Mouse (Mus musculus) liver, postnatal 0 days (tissue): ENCODE results near the gene Tspan11. TPM values are rescaled to one million over a fixed set of nuclear protein-coding genes. Genes with fewer than 3 reads are reported as not detected.

Experiments
- ATAC-seq: fragments of 200-750 bp; cut with Nextera tagmentation; 2 replicates; pipeline ENCODE4 v1.8.0; 2017; ENCODE audit warnings: mild to moderate bottlenecking, moderate library complexity
- DNase-seq: peaks from one replicate; pipeline ENCODE4 v3.0.0-alpha.2; 2016
- H3K27ac ChIP-seq: fragments of 300-500 bp; sonication (generic); 2 replicates; pipeline ENCODE4 v1.5.1; 2014; ENCODE audit warnings: antibody characterized with exemption, moderate library complexity, mild to moderate bottlenecking, low read depth
- H3K27me3 ChIP-seq: fragments of 300-500 bp; sonication (generic); 2 replicates; pipeline ENCODE4 v1.6.1; 2014; ENCODE audit warnings: low read length, control low read depth, mixed read lengths; ENCODE audit not compliant: insufficient read depth
- H3K36me3 ChIP-seq: fragments of 300-500 bp; sonication (generic); replicated peaks from 2 replicates; pipeline ENCODE4 v1.6.1; 2014; ENCODE audit warnings: mild to moderate bottlenecking, control low read depth, low read length, moderate library complexity, mixed read lengths; ENCODE audit not compliant: insufficient read depth
- H3K4me1 ChIP-seq: fragments of 300-500 bp; sonication (generic); 2 replicates; pipeline ENCODE4 v1.6.1; 2014; ENCODE audit warnings: antibody characterized with exemption, mild to moderate bottlenecking, control low read depth; ENCODE audit not compliant: insufficient read depth
- H3K4me2 ChIP-seq: fragments of 300-500 bp; sonication (generic); 2 replicates; pipeline ENCODE4 v1.6.1; 2014; ENCODE audit warnings: low read depth, mild to moderate bottlenecking, low read length, moderate library complexity, mixed read lengths
- H3K4me3 ChIP-seq: fragments of 300-500 bp; sonication (generic); 2 replicates; pipeline ENCODE4 v1.5.1; 2014; ENCODE audit warnings: low read depth, low read length
- H3K9ac ChIP-seq: fragments of 300-500 bp; sonication (generic); replicated peaks from 2 replicates; pipeline ENCODE4 v1.6.1; 2014; ENCODE audit warnings: mild to moderate bottlenecking, moderate library complexity
- H3K9me3 ChIP-seq: fragments of 300-500 bp; sonication (generic); 2 replicates; pipeline ENCODE4 v1.6.1; 2016; ENCODE audit warnings: mild to moderate bottlenecking, control low read depth, low read length, mixed read lengths
- CTCF ChIP-seq: sonication (generic); IDR thresholded peaks from 2 replicates; pipeline ENCODE4 v1.5.1; 2016; ENCODE audit warnings: antibody characterized with exemption, low read depth
- EP300 ChIP-seq: IDR thresholded peaks from 2 replicates; pipeline ENCODE4 v1.6.1; 2016; ENCODE audit warnings: antibody characterized with exemption, low read depth, mild to moderate bottlenecking
- WGBS: fragments of 180-500 bp; shearing (Covaris S2); extraction: QIAGEN DNeasy Blood & Tissue Kit; methylation state at CpG from one replicate; pipeline ENCODE4 v1.1.7; 2014; ENCODE audit not compliant: insufficient replicate concordance; 5-methylcytosine and 5-hydroxymethylcytosine counted together
- polyA plus RNA-seq: library from polyadenylated mRNA; unstranded; fragments of >200 nt; fragmentation: Nextera tagmentation; extraction: Ambion mirVana; gene quantifications from 2 replicates; pipeline ENCODE4 v1.2.1, GENCODE M21; 2015

Tspan11 gene
- polyA plus RNA-seq, 1 experiment from 2014 or later, result 0.38 TPM

DNA sequence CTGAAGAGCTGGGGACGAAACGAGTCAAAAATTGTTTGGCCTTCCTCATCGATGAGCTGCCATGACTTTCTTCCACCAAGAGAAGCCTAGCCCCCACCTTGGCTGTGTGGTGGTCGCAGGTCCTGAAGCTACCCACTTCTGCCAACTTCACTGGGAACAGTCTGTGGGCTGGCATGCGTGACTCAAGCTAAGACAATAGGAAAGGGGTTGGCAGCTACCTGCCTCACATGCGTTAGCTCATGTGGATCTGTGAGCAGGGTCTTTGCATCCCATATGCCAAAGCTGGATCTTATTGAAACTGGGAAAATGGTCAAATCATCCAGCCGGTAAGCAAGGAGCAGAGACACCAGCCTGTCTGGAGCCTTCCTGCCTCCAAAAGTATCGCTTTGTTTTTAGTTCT is 14.8 kb upstream of the Tspan11 start:
- H3K36me3 ChIP-seq, result no peaks in the 10 kb centered on the region
- TF ChIP-seq EP300 (no peak), CTCF (no peak)
- WGBS, result 79% methylated on average over 8 of the region's 8 CpGs
- H3K27me3 ChIP-seq, result no peaks in the 10 kb centered on the region
- H3K9me3 ChIP-seq, result no peaks in the 10 kb centered on the region
- ATAC-seq (no peak), DNase-seq (no peak)
- H3K4me2 ChIP-seq, result no peak overlapping the region
- no peak overlapping the region for H3K9ac ChIP-seq
- no peak overlapping the region for H3K4me3 ChIP-seq
- no peaks in the 10 kb centered on the region for H3K4me1 ChIP-seq
- no peak overlapping the region for H3K27ac ChIP-seq

DNA sequence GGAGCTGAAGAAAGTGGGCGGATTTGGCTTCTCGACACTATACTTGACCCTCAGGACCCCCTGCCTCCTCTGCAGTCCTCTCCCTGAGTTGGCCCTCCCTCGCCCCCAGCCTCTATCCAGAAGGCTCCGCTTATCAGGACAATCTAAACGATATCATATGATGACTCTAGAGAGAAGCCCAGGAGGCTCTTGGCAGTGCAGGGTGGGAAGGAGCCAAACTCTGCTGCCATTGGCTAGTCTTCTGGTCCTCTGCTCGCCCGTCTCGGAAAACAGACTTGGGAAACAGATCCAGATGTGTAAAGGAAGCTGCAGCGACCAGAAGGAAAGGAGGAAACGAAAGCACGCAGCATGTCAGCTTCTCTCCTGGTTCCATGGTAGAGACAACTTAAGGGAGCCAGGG is 11.5 kb upstream of the Tspan11 start:
- no peak overlapping the region for H3K4me3 ChIP-seq
- H3K27ac ChIP-seq, result no peak overlapping the region
- H3K4me2 ChIP-seq, result no peak overlapping the region
- H3K36me3 ChIP-seq, result no peaks in the 10 kb centered on the region
- no peak for ATAC-seq
- TF ChIP-seq CTCF, result no peak
- no peak for TF ChIP-seq EP300
- H3K4me1 ChIP-seq, result no peaks in the 10 kb centered on the region
- no peak overlapping the region for H3K9ac ChIP-seq
- 69% methylated on average over 11 of the region's 11 CpGs for WGBS
- peaks cover 3% of the 10 kb centered on the region; the same call in 1 of the 2 replicates for H3K9me3 ChIP-seq
- no peaks in the 10 kb centered on the region for H3K27me3 ChIP-seq
- DNase-seq, result no peak

DNA sequence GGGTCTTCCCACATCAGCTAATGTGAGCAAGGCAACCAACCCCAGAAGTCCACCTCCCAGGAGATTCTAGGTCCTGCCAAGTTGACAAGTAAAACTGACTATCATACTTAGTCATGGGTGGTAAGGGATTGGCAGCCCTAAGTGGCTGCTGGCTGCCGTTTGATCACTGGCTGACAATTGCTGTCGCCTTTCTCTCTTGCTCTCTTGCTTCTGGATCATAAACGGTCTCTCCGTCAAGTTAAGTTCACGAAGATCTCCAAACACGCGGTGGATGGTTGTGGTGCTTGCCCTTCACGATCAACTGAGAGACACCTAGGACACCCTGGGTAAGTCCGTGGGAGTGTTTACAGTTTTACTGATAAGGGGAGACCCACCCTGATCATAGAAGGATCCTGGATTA is 11.0 kb upstream of the Tspan11 start:
- DNase-seq, result no peak
- TF ChIP-seq CTCF (no peak), EP300 (no peak)
- WGBS, result 81% methylated on average over 9 of the region's 9 CpGs
- H3K27me3 ChIP-seq, result no peaks in the 10 kb centered on the region
- no peak for ATAC-seq
- no peak overlapping the region for H3K27ac ChIP-seq
- H3K9me3 ChIP-seq, result peaks cover 3% of the 10 kb centered on the region; the same call in 1 of the 2 replicates
- no peaks in the 10 kb centered on the region for H3K36me3 ChIP-seq
- H3K4me2 ChIP-seq, result no peak overlapping the region
- no peak overlapping the region for H3K9ac ChIP-seq
- H3K4me1 ChIP-seq, result no peaks in the 10 kb centered on the region
- H3K4me3 ChIP-seq, result no peak overlapping the region

DNA sequence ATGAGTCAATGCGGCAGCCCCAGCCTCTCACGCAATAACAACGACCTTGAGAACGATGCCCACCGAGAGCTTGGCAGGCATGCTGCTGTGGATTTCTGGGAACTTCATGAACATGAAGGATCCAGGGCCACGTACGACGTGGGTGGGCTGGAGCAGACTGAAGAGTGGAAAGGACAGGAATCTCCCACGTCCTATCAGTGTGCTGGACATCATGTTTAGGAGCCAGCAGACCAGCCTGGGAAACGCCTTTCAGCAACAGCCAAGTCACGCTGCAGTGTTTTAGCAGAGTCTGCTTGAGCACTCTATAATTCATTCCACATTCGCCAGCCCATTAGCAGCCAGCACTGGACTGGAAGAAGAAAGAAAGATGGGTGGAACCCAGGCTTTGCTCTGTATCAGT is 10.4 kb upstream of the Tspan11 start:
- no peaks in the 10 kb centered on the region for H3K27me3 ChIP-seq
- H3K4me1 ChIP-seq, result no peaks in the 10 kb centered on the region
- peaks cover 3% of the 10 kb centered on the region; the same call in 1 of the 2 replicates for H3K9me3 ChIP-seq
- no peak for DNase-seq
- no peak overlapping the region for H3K27ac ChIP-seq
- no peak for ATAC-seq
- no peak overlapping the region for H3K4me3 ChIP-seq
- H3K4me2 ChIP-seq, result no peak overlapping the region
- H3K9ac ChIP-seq, result no peak overlapping the region
- no peak for TF ChIP-seq CTCF
- no peak for TF ChIP-seq EP300
- no peaks in the 10 kb centered on the region for H3K36me3 ChIP-seq
- 83% methylated on average over 12 of the region's 12 CpGs for WGBS

DNA sequence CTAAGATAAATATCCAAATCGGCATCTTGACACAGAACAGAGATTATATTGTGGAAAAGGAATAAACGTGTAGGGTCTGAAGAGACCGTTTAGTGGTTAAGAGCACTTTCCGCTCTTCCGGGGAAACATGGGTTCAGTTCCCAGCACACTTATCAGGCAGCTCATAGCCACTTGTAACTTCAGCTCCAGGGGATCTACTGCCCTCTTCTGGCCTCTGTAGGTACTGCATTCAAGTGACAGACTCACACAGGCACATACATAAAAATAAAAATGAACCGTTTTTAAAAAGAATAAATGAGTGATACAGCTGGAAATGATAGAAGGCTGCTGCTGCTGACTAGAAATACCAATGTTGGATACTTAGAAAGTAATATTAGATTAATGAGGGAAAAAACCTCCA is 7.9 kb upstream of the Tspan11 start:
- H3K4me2 ChIP-seq, result no peak overlapping the region
- H3K4me1 ChIP-seq, result no peaks in the 10 kb centered on the region
- no peaks in the 10 kb centered on the region for H3K36me3 ChIP-seq
- peaks cover 3% of the 10 kb centered on the region; the same call in 1 of the 2 replicates for H3K9me3 ChIP-seq
- TF ChIP-seq EP300, result no peak
- peak; percentile 64 for TF ChIP-seq CTCF
- no peak overlapping the region for H3K27ac ChIP-seq
- 0 out of 2 replicates have a peak, but pooled peaks cover 3% of the 10 kb centered on the region for H3K27me3 ChIP-seq
- H3K9ac ChIP-seq, result no peak overlapping the region
- no peak overlapping the region for H3K4me3 ChIP-seq
- DNase-seq, result peak; percentile 25
- WGBS, result 88% methylated on average over 6 of the region's 6 CpGs
- ATAC-seq, result no peak

DNA sequence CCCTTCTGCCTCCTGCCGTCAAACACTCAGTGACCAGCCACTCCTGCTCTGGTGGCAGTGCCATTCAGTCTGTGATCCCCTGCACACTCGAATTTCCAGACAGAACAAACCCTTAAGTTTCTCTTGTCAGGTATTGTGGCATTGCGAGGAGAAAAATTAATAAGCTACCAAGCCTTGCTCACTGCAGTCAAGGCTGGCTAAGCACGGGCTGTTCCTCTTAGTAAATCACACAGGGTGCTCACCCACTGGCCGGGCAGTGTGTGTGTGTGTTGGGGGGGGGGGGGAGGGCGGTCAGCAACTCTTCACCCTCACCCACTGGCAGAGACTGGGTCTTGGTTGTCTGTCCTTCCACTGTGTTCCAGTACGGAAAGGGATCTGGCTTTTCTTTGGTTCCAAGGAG is 473 bp upstream of the Tspan11 start:
- DNase-seq (no peak), ATAC-seq (no peak)
- TF ChIP-seq EP300, result no peak
- no peak for TF ChIP-seq CTCF
- H3K4me2 ChIP-seq, result no peak overlapping the region
- no peaks in the 10 kb centered on the region for H3K4me1 ChIP-seq
- no peaks in the 10 kb centered on the region for H3K9me3 ChIP-seq
- H3K36me3 ChIP-seq, result no peaks in the 10 kb centered on the region
- no peak overlapping the region for H3K4me3 ChIP-seq
- H3K27me3 ChIP-seq, result peaks cover 27% of the 10 kb centered on the region
- H3K9ac ChIP-seq, result no peak overlapping the region
- WGBS, result 15% methylated on average over 7 of the region's 7 CpGs
- no peak overlapping the region for H3K27ac ChIP-seq

DNA sequence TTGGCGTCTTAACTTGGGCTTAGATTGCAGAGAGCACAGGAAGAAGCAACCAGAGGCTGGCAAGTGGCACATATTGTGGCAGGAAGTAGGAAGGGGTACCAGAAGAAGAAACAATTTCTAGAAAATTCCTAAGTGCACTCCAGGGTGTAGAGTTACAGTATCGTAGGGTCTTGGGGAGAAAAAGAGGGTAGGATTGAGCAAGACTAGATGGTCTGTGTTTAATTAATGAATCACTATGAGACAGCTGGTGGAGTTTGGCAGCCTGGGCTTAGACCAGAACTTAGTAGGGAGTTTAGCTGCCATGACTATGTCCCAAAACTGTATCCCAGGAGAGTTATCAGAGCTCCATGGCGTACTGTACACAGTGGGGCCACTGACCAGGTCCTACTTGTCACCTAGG is 1.2 kb downstream of the Tspan11 start:
- Histone ChIP-seq H3K9ac (no peak overlapping the region), H3K4me1 (no peaks in the 10 kb centered on the region), H3K4me2 (no peak overlapping the region), H3K4me3 (no peak overlapping the region), H3K27ac (no peak overlapping the region), H3K9me3 (no peaks in the 10 kb centered on the region), H3K27me3 (peaks cover 26% of the 10 kb centered on the region), H3K36me3 (no peaks in the 10 kb centered on the region)
- 64% methylated on average over 3 of the region's 3 CpGs for WGBS
- TF ChIP-seq EP300 (no peak), CTCF (no peak)
- DNase-seq (no peak), ATAC-seq (no peak)
